Mouse (Mus musculus) right cerebral cortex, adult 2 months (tissue): Measurements from ENCODE around the gene Dennd4b.
"Not testable (repeated sequence)": the region's sequence is repeated elsewhere in the genome, so short reads cannot be mapped to it uniquely, and the experiment has no call there.

Experiments used
- DNase-seq, 2 experiments: peaks; one replicate each; pipeline ENCODE4 v3.0.0; 2021 to 2022; ENCODE audit warnings: low spot score in 2 of 2

Gene Dennd4b

GRCm38 (mm10) chr3:90265034-90265931 lies at the start of gene Dennd4b:
TSS of gene Dennd4b (plus strand) at chr3:90265185.
- peak; percentile 85 to 90 for DNase-seq

- no peak for DNase-seq
These were observed 49.1 kb upstream of the Dennd4b start for GRCm38 (mm10) chr3:90215825-90216380.

- peak; percentile 48 to 69 for DNase-seq
These were observed 44.9 kb upstream of the Dennd4b start for GRCm38 (mm10) chr3:90220088-90220487.

- peak; percentile 24 to 27 for DNase-seq
These were observed 44.4 kb upstream of the Dennd4b start for GRCm38 (mm10) chr3:90220531-90220951.

- no peak for DNase-seq
These were observed 43.9 kb upstream of the Dennd4b start for GRCm38 (mm10) chr3:90221123-90221522.

- DNase-seq, result no peak
These were observed 42.5 kb upstream of the Dennd4b start for GRCm38 (mm10) chr3:90222455-90222854.

- no peak for DNase-seq
These were observed 42.0 kb upstream of the Dennd4b start for GRCm38 (mm10) chr3:90222941-90223340.

GRCm38 (mm10) chr3:90224331-90224730 lies 40.7 kb upstream of the Dennd4b start:
- DNase-seq, result no peak

- DNase-seq, result no peak
These were observed 33.9 kb upstream of the Dennd4b start for GRCm38 (mm10) chr3:90231075-90231474.

GRCm38 (mm10) chr3:90231507-90232333 lies 33.3 kb upstream of the Dennd4b start, which contains the start of gene Jtb:
TSS of gene Jtb (plus strand) at chr3:90231597.
- peak; percentile 97 to 98 for DNase-seq

GRCm38 (mm10) chr3:90241251-90241650 lies 23.7 kb upstream of the Dennd4b start:
- DNase-seq, result no peak

GRCm38 (mm10) chr3:90241669-90242358 lies 23.2 kb upstream of the Dennd4b start:
- no peak for DNase-seq

- DNase-seq, result peak in 1 of 2 experiments; percentile 38
These were observed 21.8 kb upstream of the Dennd4b start, which contains the start of gene Creb3l4 for GRCm38 (mm10) chr3:90242984-90243775. TSS of gene Creb3l4 (minus strand) at chr3:90243512.

- DNase-seq, result no peak
These were observed 19.6 kb upstream of the Dennd4b start for GRCm38 (mm10) chr3:90245406-90245805.

GRCm38 (mm10) chr3:90247630-90247959 lies 17.4 kb upstream of the Dennd4b start:
- DNase-seq, result no peak

- DNase-seq, result peak; percentile 92 to 95
These were observed 16.8 kb upstream of the Dennd4b start, which contains the start of gene Slc39a1 for GRCm38 (mm10) chr3:90247960-90248745. TSS of gene Slc39a1 (plus strand) at chr3:90248172.

- DNase-seq, result no peak
These were observed 16.3 kb upstream of the Dennd4b start for GRCm38 (mm10) chr3:90248746-90249100.

- no peak for DNase-seq
These were observed 14.2 kb upstream of the Dennd4b start for GRCm38 (mm10) chr3:90250791-90251190.

- DNase-seq, result not testable (repeated sequence)
These were observed 13.2 kb upstream of the Dennd4b start for GRCm38 (mm10) chr3:90251731-90252226.

GRCm38 (mm10) chr3:90252659-90253058 lies 12.3 kb upstream of the Dennd4b start:
- not testable (repeated sequence) for DNase-seq
